Mouse (Mus musculus) c-Kit-positive CD71-positive TER-119-positive erythroid progenitor cells, embryonic 14.5 days (primary cell): Measurements from ENCODE around the gene Spert.

Experiments used
- DNase-seq: peaks from one replicate; pipeline ENCODE4 v3.0.0-alpha.2; 2013; ENCODE audit warnings: low spot score

The Spert gene

GRCm38 (mm10) chr14:75592978-75593377, at the start of gene Spert:
Gene Spert (minus strand): TSS chr14:75593116.
- no peak for DNase-seq

DNA sequence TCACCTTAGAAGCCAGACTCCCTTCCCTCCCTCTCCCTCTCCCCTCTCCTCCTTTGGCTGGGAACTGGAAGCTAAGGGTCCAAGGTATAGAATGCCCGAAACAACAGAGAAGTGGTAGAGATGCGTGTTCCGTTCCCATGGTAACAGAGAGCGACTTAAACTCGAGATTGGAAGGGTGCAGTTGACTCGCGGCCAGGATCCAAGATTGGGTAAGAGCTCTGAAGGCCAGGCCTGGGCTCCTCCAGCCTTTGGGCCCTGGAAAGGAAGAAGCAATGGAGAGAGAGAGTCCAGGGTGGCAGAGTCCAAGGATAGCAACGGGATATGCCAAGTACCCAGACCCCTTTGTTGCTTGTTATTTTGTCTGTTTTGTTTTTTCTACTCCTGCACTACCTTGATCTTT, 49.2 kb upstream of the Spert start, which contains the start of gene Erich6b:
Gene Erich6b, plus strand, starts transcription at position 180 of the 400 bp plus-strand sequence.
- DNase-seq: no peak

DNA sequence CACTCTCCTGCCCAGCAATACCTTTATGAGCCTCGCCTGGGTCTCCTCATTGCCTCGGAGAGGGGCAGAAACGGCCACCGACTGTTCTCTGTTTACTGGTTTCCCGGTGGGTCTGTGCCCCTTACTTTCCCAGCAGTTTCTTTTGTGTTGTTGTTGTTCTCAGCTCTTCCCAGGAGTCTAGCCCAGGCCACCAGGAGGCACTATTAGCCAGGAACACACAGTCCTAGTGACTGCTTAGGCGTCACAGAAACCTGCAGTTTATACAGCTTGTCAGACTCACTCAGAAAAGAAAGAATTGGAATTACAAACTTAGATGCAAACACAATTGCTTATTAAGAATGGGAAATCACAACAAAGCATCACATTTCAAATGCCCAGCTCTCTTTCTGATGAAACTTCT, 48.5 kb upstream of the Spert start:
- no peak for DNase-seq

- no peak for DNase-seq
Measured at GRCm38 (mm10) chr14:75640846-75641245, 47.9 kb upstream of the Spert start.

DNA sequence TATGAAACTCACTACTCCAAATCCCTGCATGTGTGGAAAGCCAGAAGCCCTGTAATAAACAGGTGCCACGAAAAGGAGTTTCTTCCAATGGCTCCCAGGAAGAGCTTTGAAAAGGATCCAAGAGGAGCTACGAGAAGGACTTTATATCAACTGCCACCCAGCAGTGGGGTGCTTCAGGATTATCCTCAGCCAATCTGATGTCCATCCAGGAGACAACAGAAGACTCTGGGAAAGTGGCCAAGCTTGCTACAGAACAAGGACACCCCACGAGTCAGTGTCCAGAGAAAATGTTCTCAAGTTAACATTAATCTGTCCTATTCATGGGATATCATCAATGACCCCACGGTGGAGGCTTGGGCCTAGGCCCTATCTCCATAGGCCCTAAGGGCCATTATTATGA, 44.7 kb upstream of the Spert start:
- DNase-seq: no peak

- no peak for DNase-seq
Measured at GRCm38 (mm10) chr14:75636107-75636506, 43.2 kb upstream of the Spert start.

GRCm38 (mm10) chr14:75635350-75635749, 42.4 kb upstream of the Spert start:
- DNase-seq: no peak

DNA sequence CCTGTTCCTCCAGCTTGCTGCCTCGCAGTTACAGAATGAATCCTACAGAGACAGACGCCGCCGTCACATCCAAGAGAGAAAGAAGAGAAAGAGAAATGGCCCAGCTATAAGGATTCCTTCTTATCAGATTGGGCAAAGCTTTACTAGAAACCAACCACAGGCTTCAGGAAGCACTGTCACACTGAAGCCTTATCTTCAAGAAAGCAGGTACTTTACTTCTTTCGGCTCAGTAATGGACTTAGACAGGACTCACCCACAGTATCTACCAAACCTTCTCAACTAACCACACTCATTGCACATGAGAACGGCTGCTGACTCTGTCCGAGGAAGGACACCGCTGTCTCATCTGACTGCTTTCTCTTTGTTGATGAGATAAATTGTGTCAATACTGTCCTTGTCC, 36.0 kb upstream of the Spert start:
- no peak for DNase-seq

DNA sequence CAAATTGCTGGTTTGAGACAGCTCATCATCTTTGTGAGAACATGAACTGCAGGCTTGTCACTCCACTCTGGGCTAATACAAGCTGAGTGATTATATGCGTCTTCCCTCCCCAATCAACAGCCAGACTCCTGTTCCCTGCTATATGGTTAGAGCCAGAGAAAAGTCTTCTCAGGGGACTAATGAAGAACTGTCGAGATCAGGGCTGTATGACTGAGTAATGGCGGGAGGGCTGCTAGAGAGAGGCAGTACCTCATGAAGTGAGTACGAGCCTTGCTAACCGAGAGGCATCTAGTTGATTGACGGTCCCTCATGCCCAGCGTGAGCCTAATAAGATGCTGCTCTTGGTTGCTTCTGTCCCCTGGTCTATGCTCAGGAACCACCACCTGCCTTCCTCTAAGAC, 30.1 kb upstream of the Spert start:
- no peak for DNase-seq

DNA sequence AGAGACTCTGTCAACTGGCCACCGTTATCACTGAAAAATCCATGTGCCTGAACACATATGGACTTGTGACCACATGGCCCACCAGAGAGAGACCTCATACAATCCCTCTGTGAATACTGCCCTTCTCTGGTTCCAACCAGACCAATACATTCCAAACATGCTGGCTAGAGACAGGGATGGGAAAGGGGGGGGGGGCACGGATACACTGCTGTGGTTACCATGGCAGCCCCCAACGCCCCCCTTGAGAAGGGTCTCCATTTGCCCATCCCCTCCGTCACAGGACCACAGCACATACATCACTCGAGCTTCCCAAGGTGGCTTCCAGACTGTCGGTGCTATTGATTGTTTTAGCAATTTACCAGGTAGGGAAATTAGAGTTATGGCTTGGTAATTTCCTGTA, 23.5 kb upstream of the Spert start:
- no peak for DNase-seq

DNA sequence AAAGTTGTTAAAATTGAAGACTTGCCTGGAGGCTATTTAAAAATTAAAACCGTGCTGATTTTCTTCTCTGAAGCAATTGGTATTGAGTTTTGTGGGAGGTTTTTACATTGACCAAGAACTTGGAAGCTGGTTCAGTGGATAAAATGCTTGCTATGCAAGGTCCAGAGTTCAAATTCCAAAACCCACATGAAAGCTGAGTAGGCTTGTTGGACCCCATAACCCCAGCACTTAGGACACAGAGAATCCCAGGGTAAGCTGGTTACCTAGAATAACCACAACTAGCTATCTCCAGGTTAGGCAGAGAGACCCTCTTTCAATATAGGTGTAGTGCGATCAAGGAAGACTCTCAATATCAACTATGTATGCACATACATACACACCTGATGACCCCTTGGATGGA, 16.3 kb upstream of the Spert start:
- no peak for DNase-seq

GRCm38 (mm10) chr14:75583870-75584269, 9.0 kb downstream of the Spert start:
- no peak for DNase-seq

DNA sequence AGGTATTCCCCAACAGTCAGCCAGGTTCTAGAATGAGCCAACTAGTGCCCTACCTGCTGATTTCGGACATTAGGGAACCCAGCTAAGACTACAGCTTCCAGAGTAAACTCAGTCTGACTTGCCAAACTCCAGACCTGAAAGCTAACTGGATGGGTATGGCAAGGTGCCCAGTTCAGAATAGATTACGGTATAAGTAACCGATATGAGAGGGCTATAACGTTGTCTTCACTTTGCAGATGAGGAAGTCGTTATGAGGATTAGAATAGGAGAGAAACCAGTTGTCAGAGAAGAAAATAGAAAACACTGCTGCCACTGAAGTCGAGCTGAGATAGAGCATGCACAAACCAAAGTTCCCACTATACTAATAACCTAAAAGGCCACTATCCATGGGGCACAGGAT, 13.9 kb downstream of the Spert start:
- DNase-seq: no peak

- no peak for DNase-seq
Measured at GRCm38 (mm10) chr14:75566303-75566702, 26.6 kb downstream of the Spert start.

DNA sequence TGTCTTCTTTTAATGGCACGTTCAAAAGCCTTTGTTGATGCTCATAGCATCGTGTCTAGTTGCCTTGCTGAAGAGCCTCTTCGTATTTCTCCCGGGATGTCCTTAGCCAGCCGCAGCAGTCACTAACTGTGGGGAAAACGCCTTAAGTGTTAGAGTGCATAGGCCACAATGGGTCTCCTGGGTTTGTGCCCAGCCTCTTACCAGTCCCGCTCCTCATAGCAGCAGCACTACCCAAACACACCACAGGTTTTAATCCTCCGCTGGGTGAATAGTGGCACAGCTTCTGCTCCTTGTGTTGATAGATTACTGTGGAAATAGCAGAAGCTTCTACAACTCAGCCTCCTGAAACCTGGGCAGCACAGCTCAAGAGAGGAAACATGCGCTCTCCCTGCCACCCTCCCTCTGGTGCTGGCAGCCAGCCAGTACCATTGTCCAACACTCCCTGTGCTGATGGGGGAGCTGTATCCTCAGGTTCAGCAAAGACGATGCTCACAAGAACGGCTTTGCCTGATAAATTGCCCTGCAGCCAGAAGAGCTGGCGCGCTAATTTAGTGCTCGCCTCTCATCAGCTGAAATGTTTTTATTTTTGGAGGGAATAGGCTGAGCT, 27.3 kb downstream of the Spert start:
- DNase-seq: no peak

DNA sequence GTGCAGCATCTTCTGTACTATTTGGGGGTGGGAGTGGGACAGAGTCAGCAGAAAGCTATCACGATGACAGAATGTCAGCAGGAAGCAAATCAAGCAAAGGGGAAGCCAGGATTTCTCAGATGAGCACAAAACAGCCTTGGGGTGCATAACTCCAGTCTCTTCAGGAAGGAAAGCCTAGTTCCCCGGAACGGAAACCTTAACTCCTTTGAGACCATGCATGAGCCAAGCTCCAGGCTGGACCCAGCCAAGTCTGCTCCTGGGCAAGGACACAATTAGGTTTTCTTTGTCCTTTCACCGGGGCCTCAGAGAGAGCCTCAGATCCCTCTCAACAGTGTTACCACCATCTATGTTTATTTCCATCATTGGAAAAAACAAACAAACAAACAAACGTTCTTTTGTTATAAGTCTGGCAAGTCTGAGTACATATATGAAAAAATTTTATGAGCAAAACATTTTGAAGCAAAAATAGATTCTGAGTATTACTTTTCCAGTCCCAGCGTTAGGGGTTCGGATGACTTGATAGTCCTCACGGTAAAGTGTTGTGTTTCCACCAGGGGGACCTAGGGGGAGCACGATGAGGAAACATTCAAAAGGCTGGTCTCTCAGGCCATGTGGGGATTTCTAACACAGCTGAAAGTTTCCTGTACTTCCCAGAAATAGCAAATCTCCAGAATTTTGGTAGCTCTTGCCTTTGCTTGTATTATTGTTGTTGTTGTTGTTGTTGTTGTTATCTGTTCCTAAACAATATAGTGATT, 31.2 kb downstream of the Spert start:
- DNase-seq: no peak

GRCm38 (mm10) chr14:75541731-75542130, 51.2 kb downstream of the Spert start:
- no peak for DNase-seq

GRCm38 (mm10) chr14:75540996-75541350, 51.9 kb downstream of the Spert start:
- no peak for DNase-seq

GRCm38 (mm10) chr14:75540216-75540995, 52.5 kb downstream of the Spert start:
- no peak for DNase-seq

- DNase-seq: no peak
Measured at GRCm38 (mm10) chr14:75539205-75539604, 53.7 kb downstream of the Spert start.
